Mouse (Mus musculus) liver, embryonic 11.5 days (tissue): ENCODE results near the gene Abhd14a. TPM values are rescaled to one million over a fixed set of nuclear protein-coding genes. Genes with fewer than 3 reads are reported as not detected.
A peak's percentile ranks its signal among the peaks of the same experiment; 100 is the strongest.

Experiments
- ATAC-seq: fragments of 200-750 bp; cut with Nextera tagmentation; replicated peaks from 2 replicates; pipeline ENCODE4 v1.8.0; 2017; ENCODE audit warnings: moderate number of reproducible peaks, mild to moderate bottlenecking, moderate TSS enrichment, moderate library complexity; ENCODE audit not compliant: low FRiP score
- DNase-seq: peaks from one replicate; pipeline ENCODE4 v3.0.0-alpha.2; 2017; ENCODE audit warnings: low spot score
- H3K27ac ChIP-seq: fragments of 300-500 bp; sonication (generic); 2 replicates; pipeline ENCODE4 v1.5.1; 2014; ENCODE audit warnings: mild to moderate bottlenecking, low read depth, low read length, control low read depth
- H3K27me3 ChIP-seq: fragments of 300-500 bp; sonication (generic); replicated peaks from 2 replicates; pipeline ENCODE4 v1.6.1; 2014; ENCODE audit warnings: low read length, mixed read lengths; ENCODE audit not compliant: control insufficient read depth, insufficient read depth
- H3K36me3 ChIP-seq: fragments of 300-500 bp; sonication (generic); 2 replicates; pipeline ENCODE4 v1.6.1; 2014; ENCODE audit warnings: mild to moderate bottlenecking, low read length, moderate library complexity, mixed read lengths; ENCODE audit not compliant: control insufficient read depth, insufficient read depth
- H3K4me1 ChIP-seq: fragments of 300-500 bp; sonication (generic); replicated peaks from 2 replicates; pipeline ENCODE4 v1.6.1; 2014; ENCODE audit warnings: low read length, mixed read lengths; ENCODE audit not compliant: control insufficient read depth, insufficient read depth
- H3K4me2 ChIP-seq: fragments of 300-500 bp; sonication (generic); 2 replicates; pipeline ENCODE4 v1.6.1; 2014; ENCODE audit warnings: mild to moderate bottlenecking, control low read depth, moderate library complexity
- H3K4me3 ChIP-seq: fragments of 300-500 bp; sonication (generic); 2 replicates; pipeline ENCODE4 v1.5.1; 2014; ENCODE audit warnings: low read depth, low read length, control low read depth
- H3K9ac ChIP-seq: fragments of 300-500 bp; sonication (generic); 2 replicates; pipeline ENCODE4 v1.6.1; 2014; ENCODE audit warnings: low read depth, low read length, control low read depth
- H3K9me3 ChIP-seq: fragments of 300-500 bp; sonication (generic); 2 replicates; pipeline ENCODE4 v1.6.1; 2016; ENCODE audit warnings: low read length, inconsistent platforms, mixed read lengths; ENCODE audit not compliant: control insufficient read depth
- WGBS: fragments of 180-500 bp; shearing (Covaris S2); extraction: QIAGEN DNeasy Blood & Tissue Kit; methylation state at CpG from one replicate; pipeline ENCODE4 v1.1.7; 2014; 5-methylcytosine and 5-hydroxymethylcytosine counted together
- polyA plus RNA-seq: library from polyadenylated mRNA; unstranded; fragments of >200 nt; fragmentation: Nextera tagmentation; extraction: Ambion mirVana; gene quantifications from 2 replicates; pipeline ENCODE4 v1.2.1, GENCODE M21; 2014

The Abhd14a gene
- polyA plus RNA-seq, 1 experiment from 2014 or later = 54.0 TPM

GRCm38 (mm10) chr9:106409096-106409495 lies 38.4 kb downstream of the Abhd14a start:
- DNase-seq = no peak
- no peak overlapping the region for H3K4me2 ChIP-seq
- 97% methylated on average over 4 of the region's 4 CpGs for WGBS
- H3K4me3 ChIP-seq = no peak overlapping the region
- peaks cover 30% of the 10 kb centered on the region for H3K4me1 ChIP-seq
- no peaks in the 10 kb centered on the region for H3K36me3 ChIP-seq
- no peak overlapping the region for H3K9ac ChIP-seq
- no peaks in the 10 kb centered on the region for H3K27me3 ChIP-seq
- no peak overlapping the region for H3K27ac ChIP-seq
- ATAC-seq = no peak
- H3K9me3 ChIP-seq = no peaks in the 10 kb centered on the region

DNA sequence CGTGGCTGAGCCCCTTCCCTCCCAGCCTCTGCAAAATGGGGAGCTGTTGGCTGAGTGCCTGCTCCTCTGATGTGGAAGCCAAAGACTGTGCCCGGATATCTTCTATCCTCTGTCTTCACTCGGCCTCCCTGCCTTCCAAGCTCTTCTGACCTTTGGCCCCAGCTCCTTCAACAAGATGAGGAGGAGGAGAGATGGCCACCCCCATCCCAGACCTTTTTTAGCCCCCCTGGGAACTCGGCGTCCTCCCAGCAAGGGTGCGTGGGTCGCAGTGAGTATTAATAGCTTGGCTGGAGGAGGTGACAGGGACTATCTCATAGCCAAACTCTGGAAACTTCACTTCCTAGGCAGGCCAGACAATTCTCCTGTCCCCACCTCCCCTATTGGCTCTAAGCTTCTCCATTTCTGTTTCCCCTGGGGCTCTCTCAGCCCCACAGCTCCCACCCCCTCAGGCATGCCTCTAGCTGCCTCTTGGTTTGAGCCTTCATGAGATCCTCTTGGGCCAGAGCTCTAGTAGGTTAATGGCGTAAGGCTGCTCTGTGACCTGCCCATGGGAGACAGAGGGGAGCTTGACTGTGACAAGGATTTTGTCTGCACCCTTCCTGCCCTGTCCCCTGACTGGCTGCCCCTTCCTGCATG lies 40.9 kb downstream of the Abhd14a start:
- Histone ChIP-seq H3K9me3 (no peaks in the 10 kb centered on the region), H3K27me3 (no peaks in the 10 kb centered on the region), H3K36me3 (no peaks in the 10 kb centered on the region), H3K4me2 (no peak overlapping the region), H3K27ac (no peak overlapping the region), H3K9ac (no peak overlapping the region), H3K4me3 (no peak overlapping the region), H3K4me1 (peaks cover 37% of the 10 kb centered on the region)
- ATAC-seq = no peak
- no peak for DNase-seq
- 46% methylated on average over 8 of the region's 8 CpGs for WGBS

DNA sequence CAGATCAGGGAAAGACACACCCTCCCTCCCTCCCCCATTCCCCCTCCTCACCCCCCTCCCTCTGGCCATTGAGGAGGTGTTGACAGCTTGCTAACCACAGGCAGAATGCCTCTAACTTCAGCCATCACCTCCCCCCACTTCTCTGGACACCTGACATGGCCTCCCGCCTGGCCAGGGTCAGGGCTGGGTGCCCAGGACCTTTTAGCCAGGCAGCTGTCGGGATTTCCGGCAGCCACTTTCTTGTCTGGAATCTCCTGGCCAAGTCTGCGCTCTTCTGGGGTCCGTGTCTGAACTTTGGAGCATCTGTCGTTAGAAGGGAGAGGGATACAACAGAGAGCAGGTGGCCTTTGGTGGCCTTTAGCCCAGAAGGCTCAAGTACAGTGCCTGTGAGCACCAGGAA lies 42.2 kb downstream of the Abhd14a start:
- ATAC-seq = no peak
- peaks cover 27% of the 10 kb centered on the region for H3K4me1 ChIP-seq

GRCm38 (mm10) chr9:106402607-106403375 lies 44.7 kb downstream of the Abhd14a start:
- Histone ChIP-seq H3K4me2 (no peak overlapping the region), H3K4me1 (peaks cover 45% of the 10 kb centered on the region), H3K27ac (no peak overlapping the region), H3K27me3 (no peaks in the 10 kb centered on the region; the same call in 1 of the 2 replicates), H3K9ac (no peak overlapping the region), H3K36me3 (no peaks in the 10 kb centered on the region), H3K9me3 (no peaks in the 10 kb centered on the region), H3K4me3 (no peak overlapping the region)
- ATAC-seq (no peak), DNase-seq (no peak)
- WGBS = 74% methylated on average over 16 of the region's 16 CpGs

More for the DNA sequence above, 42.2 kb downstream of the Abhd14a start:
- WGBS = 27% methylated on average over 6 of the region's 6 CpGs
- Histone ChIP-seq H3K36me3 (no peaks in the 10 kb centered on the region), H3K9me3 (no peaks in the 10 kb centered on the region), H3K27me3 (no peaks in the 10 kb centered on the region; the same call in 1 of the 2 replicates), H3K27ac (no peak overlapping the region), H3K4me2 (no peak overlapping the region), H3K4me3 (no peak overlapping the region), H3K9ac (no peak overlapping the region; the same call in 1 of the 2 replicates)
- DNase-seq = no peak

DNA sequence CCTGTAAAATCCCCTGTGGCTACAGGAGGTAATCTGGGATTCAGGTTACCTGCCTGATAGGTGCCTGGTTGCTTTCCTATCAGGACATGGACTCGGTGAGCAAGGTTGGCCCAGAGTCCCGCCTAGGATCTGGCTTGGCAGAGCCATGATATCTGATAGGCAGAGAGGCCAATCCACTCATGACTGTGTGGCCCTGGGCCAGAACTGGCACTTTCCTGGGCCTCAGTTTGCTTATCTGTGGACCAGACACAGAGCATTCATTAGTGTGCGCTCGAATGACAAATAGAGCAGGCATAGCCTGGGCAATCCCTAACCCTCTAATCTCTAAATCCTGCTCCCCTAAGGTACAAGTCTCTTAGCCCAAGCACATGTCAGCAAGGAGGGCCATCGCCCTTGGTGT lies 45.3 kb downstream of the Abhd14a start:
- no peak for ATAC-seq

GRCm38 (mm10) chr9:106399808-106400207 lies 47.7 kb downstream of the Abhd14a start:
- Histone ChIP-seq H3K36me3 (no peaks in the 10 kb centered on the region), H3K9me3 (no peaks in the 10 kb centered on the region), H3K9ac (no peak overlapping the region), H3K27me3 (no peaks in the 10 kb centered on the region; the same call in 1 of the 2 replicates), H3K4me1 (peaks cover 41% of the 10 kb centered on the region), H3K27ac (no peak overlapping the region), H3K4me2 (no peak overlapping the region), H3K4me3 (no peak overlapping the region)
- ATAC-seq (no peak), DNase-seq (no peak)
- WGBS = 78% methylated on average over 3 of the region's 3 CpGs

More for the DNA sequence above, 45.3 kb downstream of the Abhd14a start:
- Histone ChIP-seq H3K27me3 (no peaks in the 10 kb centered on the region; the same call in 1 of the 2 replicates), H3K4me1 (peaks cover 50% of the 10 kb centered on the region), H3K4me2 (no peak overlapping the region), H3K9ac (no peak overlapping the region), H3K27ac (no peak overlapping the region), H3K4me3 (no peak overlapping the region), H3K9me3 (no peaks in the 10 kb centered on the region), H3K36me3 (no peaks in the 10 kb centered on the region)
- no peak for DNase-seq
- 61% methylated on average over 5 of the region's 5 CpGs for WGBS

DNA sequence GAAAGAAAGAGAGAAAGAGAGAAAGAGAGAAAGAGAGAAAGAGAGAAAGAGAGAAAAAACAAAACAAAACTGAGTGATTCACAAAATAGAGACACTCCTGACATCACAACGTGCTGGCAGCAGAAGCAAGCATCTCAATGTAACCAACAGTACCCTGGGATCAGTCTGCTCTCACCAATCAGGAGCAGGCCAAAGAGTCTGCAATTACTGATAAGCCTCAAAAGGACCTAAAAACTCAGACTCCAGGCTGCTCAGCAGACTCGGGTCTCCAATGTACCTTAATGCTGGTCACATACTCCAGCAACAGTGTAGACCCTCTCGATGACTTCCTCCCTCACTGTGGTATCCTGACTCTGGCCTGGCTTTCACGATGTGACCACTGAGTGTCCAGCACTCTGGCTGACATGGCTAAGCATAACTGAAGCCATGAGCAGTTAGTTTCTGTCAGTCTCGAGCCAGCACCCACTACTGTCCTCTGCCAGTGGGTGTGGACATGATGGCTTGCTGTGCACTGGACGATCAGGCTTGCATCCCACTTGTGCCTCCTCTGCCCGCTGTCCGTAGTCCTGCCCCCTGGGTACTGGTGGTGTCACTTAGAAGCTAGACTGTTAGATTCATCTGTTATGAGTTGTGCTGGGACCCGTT lies 48.7 kb downstream of the Abhd14a start:
- Histone ChIP-seq H3K27me3 (no peaks in the 10 kb centered on the region; the same call in 1 of the 2 replicates), H3K4me1 (peaks cover 44% of the 10 kb centered on the region), H3K9ac (no peak overlapping the region), H3K36me3 (no peaks in the 10 kb centered on the region), H3K4me2 (peak overlapping the region; percentile 41), H3K9me3 (no peaks in the 10 kb centered on the region), H3K27ac (peak overlapping the region; percentile 75), H3K4me3 (no peak overlapping the region)
- DNase-seq (no peak), ATAC-seq (peak; percentile 89)
- WGBS = 45% methylated on average over 9 of the region's 9 CpGs

DNA sequence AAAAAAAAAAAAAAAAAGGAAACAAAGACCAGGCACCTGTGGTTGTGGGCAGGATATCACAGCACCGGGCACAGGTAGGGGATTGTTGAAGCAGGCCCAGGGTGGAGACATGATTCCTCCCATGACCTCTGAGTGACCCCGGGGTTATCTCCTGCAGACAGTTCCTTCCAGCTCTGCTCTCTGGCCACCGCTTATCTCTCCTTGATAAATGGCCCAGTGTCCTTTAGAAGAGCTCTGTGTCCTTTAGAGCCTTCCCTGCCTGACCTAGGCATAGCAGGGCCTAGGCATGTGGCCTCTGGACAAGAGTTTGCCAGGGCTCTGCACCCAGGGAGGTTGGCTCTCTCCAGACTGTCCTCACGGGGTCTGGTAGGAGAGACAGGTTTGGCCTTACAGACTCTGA lies 49.7 kb downstream of the Abhd14a start:
- ATAC-seq = peak; percentile 38
- Histone ChIP-seq H3K9ac (peak overlapping the region; percentile 37; the same call in 1 of the 2 replicates), H3K27me3 (no peaks in the 10 kb centered on the region; the same call in 1 of the 2 replicates), H3K4me1 (peaks cover 44% of the 10 kb centered on the region), H3K36me3 (no peaks in the 10 kb centered on the region), H3K4me2 (peak overlapping the region; percentile 20; the same call in 1 of the 2 replicates), H3K27ac (peak overlapping the region; percentile 56), H3K4me3 (no peak overlapping the region), H3K9me3 (no peaks in the 10 kb centered on the region)
- WGBS = 27% methylated on average over 4 of the region's 4 CpGs
- no peak for DNase-seq
